Mouse (Mus musculus) brain, embryonic 14.5 days (tissue): ENCODE measurements around the gene Kcnip1.

Experiments used
- CTCF ChIP-seq: fragments of 200-500 bp; IDR thresholded peaks from 2 replicates; pipeline ENCODE4 v1.5.1; 2012; ENCODE audit warnings: inconsistent platforms, mild to moderate bottlenecking, moderate library complexity, borderline replicate concordance; ENCODE audit not compliant: insufficient read depth, insufficient read length; ENCODE audit errors: extremely low read depth
- POLR2A ChIP-seq: fragments of 200-500 bp; IDR thresholded peaks from 2 replicates; pipeline ENCODE4 v1.6.1; 2012; ENCODE audit warnings: mild to moderate bottlenecking, inconsistent platforms, borderline replicate concordance; ENCODE audit not compliant: poor library complexity, insufficient read depth, insufficient read length, severe bottlenecking; ENCODE audit errors: extremely low read depth

DNA sequence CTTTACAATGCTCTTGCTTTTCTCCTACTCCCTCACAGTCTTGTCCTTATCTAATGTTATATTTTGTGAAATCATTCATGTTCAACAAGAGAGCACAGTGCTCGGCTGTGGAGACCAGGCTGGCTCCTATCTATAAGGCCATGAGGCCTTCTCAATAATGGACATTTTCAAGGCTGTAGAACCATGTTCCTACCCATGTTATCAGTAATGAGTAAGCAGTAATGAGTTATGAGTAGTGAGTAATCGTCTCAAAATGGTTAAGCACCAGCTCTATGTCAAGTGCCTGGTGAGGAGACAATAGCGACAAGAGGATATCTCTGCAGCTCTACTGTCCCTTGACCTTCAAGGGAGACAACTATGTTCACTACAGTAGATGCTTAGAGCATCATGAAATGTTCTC, 105.3 kb downstream of the Kcnip1 start:
- TF ChIP-seq CTCF (no peak), POLR2A (no peak)
